Mouse (Mus musculus) kidney, adult 2 months (tissue): ENCODE results near the gene Chdh.

Source experiments
- CTCF ChIP-seq: fragments of 200-500 bp; conservative IDR thresholded peaks from 2 replicates; pipeline ENCODE4 v1.5.1; 2011; ENCODE audit warnings: low read depth, mild to moderate bottlenecking, control low read depth, low read length, moderate library complexity, mixed read lengths; ENCODE audit not compliant: insufficient read depth, insufficient read length
- POLR2A ChIP-seq: fragments of 200-500 bp; IDR thresholded peaks from one replicate; pipeline ENCODE4 v1.6.1; 2011; ENCODE audit warnings: low read depth, low read length, control low read depth

- TF ChIP-seq POLR2A = no peak
- TF ChIP-seq CTCF = no peak
Measured at GRCm38 (mm10) chr14:29996000-29996751, 12.6 kb upstream of the Chdh start.
